Mouse (Mus musculus): ENCODE measurements around the gene Peli1. TPM values are rescaled to one million over a fixed set of nuclear protein-coding genes. Genes with fewer than 3 reads are reported as not detected.
"Not testable (repeated sequence)": the region's sequence is repeated elsewhere in the genome, so short reads cannot be mapped to it uniquely, and the experiment has no call there.

Gene Peli1
- polyA plus RNA-seq, 1 experiment = 113 TPM

DNA sequence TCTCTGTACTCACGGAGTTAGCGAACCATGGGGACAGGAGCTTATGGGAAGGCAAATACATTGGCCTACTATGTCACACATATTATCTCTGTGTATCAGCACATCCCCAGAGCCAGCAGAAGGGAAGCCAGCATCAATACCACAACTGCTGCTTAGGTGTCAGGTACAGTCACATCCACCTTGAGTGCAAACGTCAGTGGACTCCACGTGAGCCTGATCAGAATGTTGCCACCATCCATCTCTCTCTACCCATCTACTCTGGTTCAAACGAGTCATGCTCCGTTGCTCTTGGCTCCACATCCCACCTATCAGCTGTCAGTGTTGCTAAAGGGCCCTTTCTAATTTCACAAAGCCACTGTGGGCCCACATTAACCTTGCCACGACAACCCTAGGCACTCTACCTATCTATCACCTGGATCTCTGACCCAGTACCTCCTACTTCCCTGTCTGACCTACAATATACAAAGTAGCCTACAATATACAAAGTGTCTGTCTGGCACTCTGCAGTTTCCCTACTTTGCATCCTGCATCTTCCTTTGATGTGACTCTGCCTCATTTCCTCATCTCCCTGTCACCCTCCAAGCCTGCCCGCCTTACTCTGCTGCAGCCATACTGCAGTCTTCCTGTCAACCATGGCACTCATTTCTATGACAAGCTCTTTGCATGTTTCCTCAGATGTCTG is 73.4 kb downstream of the Peli1 start:
- no peak for TF ChIP-seq POLR2A (IDR thresholded peaks at IDR 0.05; ENCODE audit: low read depth, low read length)
- no peak for TF ChIP-seq CTCF (IDR thresholded peaks at IDR 0.05; ENCODE audit: extremely low read depth, insufficient read length, insufficient replicate concordance, low read depth, low read length)
- WGBS = 70% methylated on average over 8 of the region's 8 CpGs
- Histone ChIP-seq H3K27ac (ENCODE audit: insufficient read depth, low read depth, low read length) (peak overlapping the region; percentile 65), H3K4me3 (ENCODE audit: low read depth, low read length) (no peak overlapping the region), H3K27me3 (ENCODE audit: control insufficient read depth, insufficient read depth, low read length) (no peaks in the 10 kb centered on the region), H3K36me3 (ENCODE audit: control insufficient read depth, insufficient read depth, low read length) (no peaks in the 10 kb centered on the region), H3K4me1 (ENCODE audit: control insufficient read depth, insufficient read depth, insufficient read length, low read length) (peaks cover 17% of the 10 kb centered on the region)

DNA sequence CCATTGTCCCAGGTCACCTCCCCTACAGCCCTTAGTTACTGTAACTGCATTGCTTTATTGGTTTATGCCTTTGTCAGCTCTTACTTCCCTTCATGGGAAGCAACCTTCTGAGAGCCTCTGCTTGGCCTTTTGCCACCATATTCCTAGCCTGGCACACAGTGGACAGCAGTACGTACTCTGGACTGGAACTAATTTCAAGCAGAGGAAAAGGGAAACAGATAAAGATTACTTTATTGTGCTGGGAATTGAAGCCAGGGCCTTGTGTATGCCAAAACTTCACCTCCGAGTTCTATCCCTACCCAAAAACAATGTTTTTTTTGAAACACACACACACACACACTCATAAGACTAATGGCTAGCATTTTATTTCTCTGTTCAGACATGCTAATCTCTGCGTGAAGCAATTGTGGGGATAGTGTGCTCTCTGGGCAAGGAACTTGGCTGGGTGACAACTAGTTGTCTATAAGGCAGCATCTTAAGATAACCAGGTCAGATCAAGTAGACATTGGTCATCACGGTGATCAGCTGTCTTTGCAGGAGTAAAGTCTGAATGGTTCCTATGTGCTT is 74.0 kb downstream of the Peli1 start:
- no peak for TF ChIP-seq POLR2A (IDR thresholded peaks at IDR 0.05; ENCODE audit: low read depth, low read length)
- TF ChIP-seq CTCF (IDR thresholded peaks at IDR 0.05; ENCODE audit: extremely low read depth, insufficient read length, insufficient replicate concordance, low read depth, low read length) = no peak
- no peaks in the 10 kb centered on the region for H3K36me3 ChIP-seq (ENCODE audit: control insufficient read depth, insufficient read depth, low read length)
- H3K4me3 ChIP-seq (ENCODE audit: low read depth, low read length) = no peak overlapping the region
- no peaks in the 10 kb centered on the region for H3K27me3 ChIP-seq (ENCODE audit: control insufficient read depth, insufficient read depth, low read length)
- peak overlapping the region; percentile 65 for H3K27ac ChIP-seq (ENCODE audit: insufficient read depth, low read depth, low read length)
- H3K4me1 ChIP-seq (ENCODE audit: control insufficient read depth, insufficient read depth, insufficient read length, low read length) = peaks cover 17% of the 10 kb centered on the region
- WGBS = 36% methylated on average over 4 of the region's 4 CpGs

DNA sequence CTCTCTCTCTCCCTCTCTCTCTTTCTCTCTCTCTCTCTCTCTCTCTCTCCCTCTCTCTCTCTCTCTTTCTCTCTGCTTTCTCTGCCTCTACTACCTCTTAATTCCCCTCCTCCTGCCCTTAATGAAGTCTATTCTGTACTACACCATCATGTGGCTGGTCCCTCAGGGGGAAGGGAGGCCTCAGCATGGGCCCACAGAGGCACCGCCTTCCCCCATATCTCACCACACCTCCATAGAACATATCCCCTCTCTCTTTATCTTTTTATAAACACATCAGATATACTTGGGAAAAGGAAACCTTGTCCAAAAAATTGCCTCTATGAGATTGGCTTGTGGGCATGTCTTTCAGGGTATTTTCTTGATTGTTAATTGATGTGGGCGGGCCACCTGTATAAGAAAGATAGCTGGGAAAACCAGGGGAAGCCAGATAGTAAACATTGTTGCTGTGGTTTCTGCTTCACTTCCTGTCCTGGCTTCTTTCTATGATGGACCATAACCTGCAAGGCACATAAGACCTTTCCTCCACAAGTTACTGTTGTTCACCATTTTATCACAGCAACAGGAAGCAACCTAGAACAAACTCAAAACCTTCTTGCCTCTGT is 75.5 kb downstream of the Peli1 start:
- no peaks in the 10 kb centered on the region for H3K36me3 ChIP-seq (ENCODE audit: control insufficient read depth, insufficient read depth, low read length)
- H3K4me1 ChIP-seq (ENCODE audit: control insufficient read depth, insufficient read depth, insufficient read length, low read length) = peaks cover 17% of the 10 kb centered on the region
- 91% methylated on average over 2 of the region's 2 CpGs for WGBS
- no peaks in the 10 kb centered on the region for H3K27me3 ChIP-seq (ENCODE audit: control insufficient read depth, insufficient read depth, low read length)
- H3K27ac ChIP-seq (ENCODE audit: insufficient read depth, low read depth, low read length) = 0 out of 2 replicates have a peak overlapping the region, but pooled peaks have one; percentile 10
- no peak overlapping the region for H3K4me3 ChIP-seq (ENCODE audit: low read depth, low read length)
- no peak for TF ChIP-seq CTCF (IDR thresholded peaks at IDR 0.05; ENCODE audit: extremely low read depth, insufficient read length, insufficient replicate concordance, low read depth, low read length)
- TF ChIP-seq POLR2A (IDR thresholded peaks at IDR 0.05; ENCODE audit: low read depth, low read length) = no peak

DNA sequence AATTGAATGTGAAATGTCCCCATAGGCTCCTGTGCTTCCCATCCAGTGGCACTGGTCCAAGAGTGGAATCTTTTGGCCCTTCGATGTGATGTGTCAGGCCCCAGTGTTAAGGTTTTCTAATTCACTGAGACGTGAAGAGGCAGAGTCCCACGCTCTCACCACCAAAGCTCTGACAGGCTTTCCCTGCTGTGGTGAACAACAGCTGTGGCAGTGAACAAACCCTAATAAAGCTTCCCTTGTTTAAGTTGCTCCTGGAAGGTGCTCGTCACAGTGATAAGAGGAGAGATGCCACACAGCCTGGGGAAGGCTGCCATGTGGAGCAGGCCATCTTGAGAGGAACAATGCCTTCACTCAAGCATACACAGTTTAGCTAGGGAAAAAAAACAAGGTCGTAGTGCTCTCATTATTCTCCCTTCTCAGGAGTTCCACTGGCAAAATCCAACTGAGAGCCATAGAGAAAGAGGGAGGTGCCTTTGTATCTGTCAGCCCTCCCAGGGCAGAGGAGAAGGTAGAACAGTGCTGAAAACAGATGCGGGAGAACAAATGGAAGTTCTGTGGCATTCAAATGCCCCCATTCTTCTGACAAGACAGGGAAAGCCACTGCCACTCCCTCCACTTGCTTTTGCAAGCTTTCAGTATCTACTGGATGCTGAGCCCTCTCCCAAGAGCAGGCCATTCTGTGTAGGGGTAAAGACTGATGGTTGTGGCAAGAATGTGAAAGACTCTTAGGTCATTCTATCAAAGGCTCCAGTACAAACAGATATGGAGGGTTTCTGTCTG is 77.9 kb downstream of the Peli1 start:
- no peak overlapping the region for H3K4me3 ChIP-seq (ENCODE audit: low read depth, low read length)
- H3K27me3 ChIP-seq (ENCODE audit: control insufficient read depth, insufficient read depth, low read length) = no peaks in the 10 kb centered on the region
- peaks cover 8% of the 10 kb centered on the region; the same call in 1 of the 2 replicates for H3K4me1 ChIP-seq (ENCODE audit: control insufficient read depth, insufficient read depth, insufficient read length, low read length)
- 88% methylated on average over 6 of the region's 6 CpGs for WGBS
- TF ChIP-seq POLR2A (IDR thresholded peaks at IDR 0.05; ENCODE audit: low read depth, low read length) (no peak), CTCF (IDR thresholded peaks at IDR 0.05; ENCODE audit: extremely low read depth, insufficient read length, insufficient replicate concordance, low read depth, low read length) (no peak)
- H3K36me3 ChIP-seq (ENCODE audit: control insufficient read depth, insufficient read depth, low read length) = no peaks in the 10 kb centered on the region
- H3K27ac ChIP-seq (ENCODE audit: insufficient read depth, low read depth, low read length) = no peak overlapping the region

DNA sequence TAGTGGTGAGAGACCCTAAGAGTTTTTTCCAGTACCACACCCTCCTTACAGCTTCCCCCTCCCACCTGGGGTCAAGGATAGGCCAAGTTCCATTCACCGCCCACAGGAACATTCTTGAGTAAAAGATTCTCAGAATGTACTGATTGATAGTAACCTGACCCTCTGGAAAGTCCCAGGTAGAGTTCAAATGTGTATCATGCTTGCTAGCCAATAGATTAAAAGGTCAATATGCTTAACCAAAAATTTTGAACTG is 78.4 kb downstream of the Peli1 start:
- not testable (repeated sequence) for H3K36me3 ChIP-seq (ENCODE audit: control insufficient read depth, insufficient read depth, low read length); H3K27me3 ChIP-seq (ENCODE audit: control insufficient read depth, insufficient read depth, low read length); H3K4me3 ChIP-seq (ENCODE audit: low read depth, low read length); H3K27ac ChIP-seq (ENCODE audit: insufficient read depth, low read depth, low read length); H3K4me1 ChIP-seq (ENCODE audit: control insufficient read depth, insufficient read depth, insufficient read length, low read length)
- WGBS = 94% methylated on average over 1 of the region's 1 CpGs

DNA sequence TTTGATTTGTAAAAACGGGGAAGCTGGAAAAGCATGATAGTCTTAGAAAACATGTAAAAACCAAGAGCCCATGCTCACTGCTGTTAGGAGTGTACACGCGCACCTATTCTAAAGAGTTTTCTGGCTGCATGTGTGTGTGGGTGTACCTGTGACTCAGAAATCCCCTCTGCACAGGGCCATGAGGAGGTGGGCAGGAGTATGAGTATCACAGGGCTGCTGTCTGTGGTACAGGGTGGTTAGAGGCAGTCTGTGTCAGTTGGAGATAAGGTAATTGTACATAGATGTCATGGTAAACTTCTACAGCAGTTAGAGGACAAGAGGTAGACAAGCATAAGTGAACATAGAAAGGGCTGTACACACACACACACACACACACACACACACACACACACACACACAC is 81.2 kb downstream of the Peli1 start:
- Histone ChIP-seq H3K36me3 (ENCODE audit: control insufficient read depth, insufficient read depth, low read length) (no peaks in the 10 kb centered on the region), H3K4me1 (ENCODE audit: control insufficient read depth, insufficient read depth, insufficient read length, low read length) (no peaks in the 10 kb centered on the region; the same call in 1 of the 2 replicates), H3K27me3 (ENCODE audit: control insufficient read depth, insufficient read depth, low read length) (no peaks in the 10 kb centered on the region), H3K27ac (ENCODE audit: insufficient read depth, low read depth, low read length) (no peak overlapping the region; the same call in 1 of the 2 replicates), H3K4me3 (ENCODE audit: low read depth, low read length) (no peak overlapping the region)
- TF ChIP-seq CTCF (IDR thresholded peaks at IDR 0.05; ENCODE audit: extremely low read depth, insufficient read length, insufficient replicate concordance, low read depth, low read length) (no peak), POLR2A (IDR thresholded peaks at IDR 0.05; ENCODE audit: low read depth, low read length) (no peak)
- 92% methylated on average over 3 of the region's 3 CpGs for WGBS

DNA sequence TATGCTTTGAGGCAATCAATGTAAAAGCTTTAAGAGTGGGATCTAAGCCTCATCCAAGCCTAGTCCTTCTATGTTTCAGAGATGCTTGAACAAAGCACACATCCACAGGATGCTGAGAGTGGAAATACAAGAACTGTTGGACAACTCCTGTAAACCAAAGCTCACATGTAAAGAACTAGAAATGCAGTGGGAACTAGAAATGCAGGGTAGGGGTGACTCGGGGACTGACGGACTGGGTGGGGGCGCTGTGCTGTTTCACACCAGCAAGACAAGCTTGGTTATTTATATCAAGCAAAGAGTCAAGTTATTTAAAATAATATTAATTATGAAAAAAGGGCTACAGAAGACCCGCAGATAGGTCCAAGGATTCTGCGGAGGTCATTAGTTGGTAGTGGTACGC is 82.8 kb downstream of the Peli1 start:
- WGBS = 88% methylated on average over 6 of the region's 6 CpGs
- Histone ChIP-seq H3K27ac (ENCODE audit: insufficient read depth, low read depth, low read length) (peak overlapping the region; percentile 43), H3K4me1 (ENCODE audit: control insufficient read depth, insufficient read depth, insufficient read length, low read length) (no peaks in the 10 kb centered on the region; the same call in 1 of the 2 replicates), H3K36me3 (ENCODE audit: control insufficient read depth, insufficient read depth, low read length) (no peaks in the 10 kb centered on the region), H3K4me3 (ENCODE audit: low read depth, low read length) (no peak overlapping the region), H3K27me3 (ENCODE audit: control insufficient read depth, insufficient read depth, low read length) (no peaks in the 10 kb centered on the region)
- TF ChIP-seq CTCF (IDR thresholded peaks at IDR 0.05; ENCODE audit: extremely low read depth, insufficient read length, insufficient replicate concordance, low read depth, low read length) (no peak), POLR2A (IDR thresholded peaks at IDR 0.05; ENCODE audit: low read depth, low read length) (no peak)
